Mouse (Mus musculus): ENCODE data around the gene Vax2.

The Vax2 gene

DNA sequence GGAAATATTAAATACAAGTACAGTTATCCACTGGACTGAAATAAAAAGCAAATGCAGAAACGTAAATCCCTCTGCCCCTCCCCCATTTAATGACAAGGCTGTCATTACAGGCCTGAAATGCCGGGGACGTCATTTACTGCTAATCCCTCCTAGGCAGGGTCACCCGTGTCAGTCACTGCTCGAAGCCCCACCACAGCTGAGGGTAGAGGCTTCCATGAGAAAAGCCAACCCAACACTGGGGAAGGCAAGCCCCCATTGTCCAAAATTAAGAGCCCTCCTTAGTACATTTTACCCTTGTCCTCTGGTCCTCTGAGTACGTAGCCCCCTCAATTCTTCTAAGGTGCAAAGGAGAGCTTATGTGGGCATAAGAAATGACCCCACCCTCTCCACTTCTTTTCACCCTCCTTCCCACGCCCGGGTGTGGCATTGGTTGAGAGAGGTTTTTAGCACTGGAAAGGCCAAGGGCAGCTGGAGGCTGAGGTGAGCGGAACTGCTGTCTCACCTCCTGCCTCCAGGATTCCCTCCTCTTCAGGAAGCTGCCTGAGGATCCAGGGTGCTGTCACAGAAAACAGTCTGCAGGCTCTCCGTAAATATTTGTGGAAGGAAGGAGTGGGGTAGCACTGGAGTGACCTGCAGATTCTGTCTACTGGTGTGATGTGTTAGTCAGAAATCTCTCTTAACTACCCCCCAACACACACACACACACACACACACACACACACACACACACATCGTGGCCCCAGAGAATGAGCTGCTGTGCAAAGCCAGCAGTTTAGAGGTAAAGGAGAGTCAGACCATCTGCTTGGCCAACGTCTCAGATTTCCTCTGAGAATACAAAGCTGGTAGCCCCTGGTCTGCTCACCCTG lies 2.4 kb downstream of the Vax2 start:
- DNase-seq = no peak

DNA sequence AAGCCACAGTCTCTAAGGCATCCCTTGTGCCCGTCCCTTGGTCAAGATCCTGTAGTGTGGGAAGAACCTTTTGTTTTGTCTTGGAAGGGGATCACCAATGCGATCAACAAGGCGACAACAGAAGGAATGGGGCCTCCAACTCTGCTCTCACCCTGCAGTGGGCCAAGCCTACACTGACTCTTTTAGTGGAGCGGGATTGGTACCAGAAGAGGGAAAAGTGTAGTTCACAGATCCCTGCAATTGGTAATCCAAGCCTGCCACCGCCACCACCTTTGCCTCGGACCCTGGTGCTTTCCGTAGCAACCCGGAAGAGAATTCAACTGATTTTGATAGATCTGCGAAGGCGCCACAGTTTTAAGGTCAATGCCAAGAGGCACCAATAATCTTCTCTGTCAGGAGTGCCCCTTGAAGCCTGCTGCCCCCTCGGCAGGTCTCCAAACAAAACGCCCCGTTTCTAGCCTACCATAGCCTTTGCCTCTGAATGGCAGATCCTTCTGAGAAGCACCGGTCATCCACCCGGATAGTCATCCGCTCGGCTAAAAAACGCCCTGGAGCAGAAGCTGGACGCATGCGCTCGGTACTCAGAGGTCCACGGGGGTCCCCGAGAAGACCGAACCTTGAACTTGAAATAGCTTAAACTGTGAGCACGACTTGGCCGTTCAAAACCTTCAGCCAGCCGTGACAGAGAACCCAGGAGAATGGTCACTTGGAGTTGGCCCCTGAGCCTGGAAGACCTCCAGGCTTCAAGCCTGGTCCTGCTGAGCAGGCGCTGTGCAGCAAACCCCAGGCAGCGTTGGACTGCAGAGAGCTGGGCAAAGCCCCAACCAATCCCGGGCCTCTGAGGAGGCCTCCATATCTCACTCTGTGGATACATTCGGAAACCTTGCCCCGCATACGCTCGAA lies 3.4 kb downstream of the Vax2 start:
- no peak for DNase-seq

DNA sequence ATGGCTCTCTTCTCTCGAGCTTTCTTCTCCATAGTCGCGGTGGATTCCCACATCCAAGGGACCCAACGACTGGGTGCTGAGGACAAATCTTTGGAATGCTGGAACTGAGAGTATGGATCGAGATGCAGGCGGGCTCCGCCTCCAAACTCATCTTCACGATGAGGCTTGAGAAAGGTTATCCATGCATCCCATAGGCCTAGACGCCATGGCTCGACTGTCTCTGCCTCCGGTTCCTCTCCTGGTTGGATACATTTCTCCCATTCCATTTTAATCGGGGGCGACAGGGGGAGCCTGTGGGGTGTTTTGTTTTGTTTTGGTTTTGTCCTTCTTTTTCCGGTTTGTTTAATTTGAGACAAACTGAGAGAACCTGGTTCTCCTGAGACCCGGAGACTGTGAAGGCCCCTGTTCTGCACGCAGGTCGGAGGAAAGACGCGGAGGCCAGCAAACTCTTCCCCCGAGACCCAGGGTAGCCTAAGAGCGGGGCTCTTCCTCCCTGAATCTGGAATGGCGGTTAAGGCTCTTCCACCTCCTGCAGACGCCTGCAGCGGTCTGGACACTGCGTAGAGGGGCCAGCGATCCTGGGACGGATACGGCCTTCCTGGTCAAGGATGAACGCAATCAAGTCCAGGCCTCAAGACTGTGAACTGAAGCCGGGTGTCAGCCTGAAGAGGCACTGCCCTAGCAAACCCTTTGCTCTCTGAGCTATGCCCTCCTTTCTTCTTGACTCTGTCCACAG lies 4.6 kb downstream of the Vax2 start:
- DNase-seq = no peak

DNA sequence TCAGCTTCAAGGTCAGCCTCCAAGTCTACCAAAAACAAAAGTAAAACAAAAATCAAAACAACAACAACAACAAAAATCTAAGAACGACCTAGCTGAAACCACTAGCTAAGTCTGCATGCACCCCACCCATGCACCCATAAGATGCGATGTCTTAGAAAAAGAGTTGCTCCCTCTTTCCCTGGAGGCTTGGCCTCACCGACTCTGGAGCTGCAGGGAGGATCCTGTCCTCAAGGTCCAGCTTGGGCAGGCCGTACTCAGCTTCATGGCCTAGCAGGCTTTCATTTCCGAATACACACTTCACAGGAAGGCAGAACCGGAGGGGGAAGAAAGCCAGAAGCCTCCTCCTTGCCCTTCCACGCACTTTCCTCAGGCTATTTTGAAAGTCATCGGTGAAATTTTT lies 6.0 kb downstream of the Vax2 start:
- DNase-seq = no peak

DNA sequence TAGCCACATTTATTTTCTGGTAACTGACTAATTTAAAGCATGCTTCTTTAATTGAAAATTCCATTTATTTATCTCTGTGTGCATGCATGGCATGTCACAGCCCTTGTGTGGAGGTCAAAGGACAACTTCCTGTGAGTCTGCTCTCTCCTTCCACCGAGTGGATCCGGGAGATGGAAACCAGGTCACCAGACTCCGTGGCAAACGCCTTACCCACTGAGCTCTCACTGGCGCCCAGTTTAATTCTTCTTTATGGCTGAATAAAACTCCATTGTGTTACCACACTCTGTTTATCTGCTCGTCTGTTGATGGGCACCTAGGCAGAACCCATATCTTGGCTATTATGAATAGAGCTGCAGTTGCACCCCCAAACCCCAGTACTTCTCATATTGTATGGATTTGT lies 11.5 kb downstream of the Vax2 start:
- DNase-seq = no peak

DNA sequence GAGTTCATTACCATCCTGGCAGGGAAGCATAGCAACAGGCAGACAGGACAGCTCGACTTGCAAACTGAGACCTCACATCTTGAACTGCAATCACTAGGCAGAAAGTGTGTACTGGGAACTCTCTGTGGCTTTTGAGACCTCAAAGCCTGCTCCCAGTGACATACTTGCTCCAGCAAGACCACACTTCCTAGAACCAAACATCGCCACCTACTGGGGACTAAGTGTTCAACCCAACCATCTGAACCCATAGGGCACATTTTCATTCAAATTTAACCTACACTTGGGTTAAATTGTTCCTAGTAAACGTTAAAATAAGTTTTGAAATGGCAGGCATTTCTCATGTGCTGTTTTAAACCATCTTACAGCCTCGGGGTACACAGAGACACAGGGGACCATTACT lies 16.1 kb downstream of the Vax2 start:
- no peak for DNase-seq

DNA sequence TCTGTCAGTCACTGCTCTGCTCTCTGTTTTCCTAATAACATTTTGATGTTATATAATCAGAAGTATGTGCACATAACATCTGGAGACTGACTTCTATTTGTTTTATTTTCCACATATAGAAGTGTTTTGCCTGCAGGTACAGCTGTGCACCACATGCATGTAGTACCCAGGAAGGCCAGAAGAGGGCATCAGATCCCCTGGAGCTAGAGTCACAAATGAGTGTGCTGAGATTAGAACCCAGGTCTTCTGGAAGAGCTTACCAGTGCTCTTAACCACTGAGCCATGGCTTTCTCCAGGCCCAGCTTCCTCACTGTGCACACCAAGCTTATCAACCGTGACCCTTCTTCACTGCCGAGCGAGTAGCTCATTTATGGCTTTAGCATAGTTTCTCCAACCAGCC lies 17.4 kb downstream of the Vax2 start:
- no peak for DNase-seq

DNA sequence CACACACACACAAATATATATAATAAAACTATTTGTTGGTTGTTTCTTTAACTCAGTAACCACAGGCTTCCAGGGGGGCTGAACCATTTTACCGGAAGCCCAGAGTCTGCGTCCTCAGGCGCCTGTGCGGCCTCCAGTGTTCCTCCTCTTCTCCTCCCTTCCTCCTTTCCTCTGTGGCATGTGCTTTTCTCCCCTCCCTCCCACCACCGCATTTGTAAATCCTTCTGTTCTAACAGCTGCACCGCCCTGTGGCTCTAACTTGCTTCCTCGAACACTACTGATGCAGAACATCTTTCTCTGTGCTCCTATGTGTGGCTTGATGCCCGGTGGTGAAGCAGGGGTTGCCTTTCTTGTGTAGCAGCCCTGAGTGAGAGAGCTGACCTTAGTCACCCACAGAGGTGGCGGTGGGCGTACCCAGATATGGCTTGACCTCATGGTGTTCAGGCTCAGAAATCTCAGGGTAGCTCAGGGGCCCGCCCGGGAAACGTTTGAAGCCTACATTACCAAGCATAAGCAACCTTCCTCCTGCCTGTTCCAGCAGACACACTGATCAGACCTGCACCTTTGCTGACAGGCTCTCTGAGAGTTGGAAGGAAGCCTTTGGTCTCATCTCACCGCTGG lies 18.4 kb downstream of the Vax2 start:
- no peak for DNase-seq

DNA sequence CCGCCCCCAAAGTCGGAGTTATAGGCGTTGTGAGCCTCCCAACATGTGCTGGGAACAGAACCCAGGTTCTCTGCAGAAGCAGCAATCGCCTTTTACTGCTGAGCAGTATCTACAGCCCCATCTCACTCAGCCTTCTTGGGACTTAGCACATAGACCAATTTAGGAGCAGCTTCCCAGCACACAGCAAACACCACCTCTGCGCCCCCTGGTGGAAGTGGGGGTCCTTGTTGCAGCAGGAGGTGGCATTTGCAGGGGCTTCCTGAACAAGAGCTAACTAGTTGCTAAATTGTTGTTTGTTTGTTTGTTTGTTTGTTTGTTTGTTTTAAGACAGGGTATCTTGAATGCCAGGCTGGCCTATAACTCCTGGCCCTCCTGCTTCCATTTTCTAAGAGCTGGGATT lies 20.1 kb downstream of the Vax2 start:
- peak; percentile 60 for DNase-seq

DNA sequence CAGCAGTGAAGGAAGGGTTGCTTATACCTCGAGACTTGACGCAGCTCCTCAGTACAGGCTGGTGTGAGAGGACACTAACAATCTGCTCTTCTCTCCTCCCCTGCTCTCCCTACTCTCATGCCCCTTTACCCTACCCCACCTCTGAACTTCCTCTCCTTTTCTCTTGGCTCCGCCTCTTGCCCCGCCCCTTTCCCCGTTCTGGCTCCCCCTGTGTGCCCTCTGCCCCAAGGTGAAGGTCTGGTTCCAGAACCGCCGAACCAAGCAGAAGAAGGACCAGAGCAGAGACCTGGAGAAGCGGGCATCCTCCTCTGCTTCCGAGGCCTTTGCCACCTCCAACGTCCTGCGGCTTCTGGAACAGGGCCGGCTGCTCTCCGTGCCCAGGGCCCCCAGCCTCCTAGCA lies 26.2 kb downstream of the Vax2 start:
- DNase-seq = no peak

DNA sequence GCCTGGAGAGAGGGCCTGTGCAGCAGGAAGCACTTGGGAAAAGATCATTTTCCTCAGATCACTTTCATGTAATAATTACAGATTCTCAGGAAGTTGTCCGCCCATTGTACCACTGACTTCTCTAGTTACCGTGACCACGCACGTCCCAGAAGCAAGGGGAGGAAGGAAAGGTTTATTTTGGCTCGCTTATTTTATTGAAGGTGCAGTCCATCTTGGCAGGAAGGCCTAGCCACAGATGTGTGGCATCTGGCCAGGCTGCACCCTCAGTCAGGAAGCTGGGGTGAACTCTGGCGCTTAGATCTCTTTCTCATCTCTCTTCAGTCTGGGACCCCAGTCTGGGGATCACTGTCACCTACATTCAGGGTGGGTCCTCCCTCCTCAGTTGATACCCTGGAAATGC lies 27.5 kb downstream of the Vax2 start:
- no peak for DNase-seq

DNA sequence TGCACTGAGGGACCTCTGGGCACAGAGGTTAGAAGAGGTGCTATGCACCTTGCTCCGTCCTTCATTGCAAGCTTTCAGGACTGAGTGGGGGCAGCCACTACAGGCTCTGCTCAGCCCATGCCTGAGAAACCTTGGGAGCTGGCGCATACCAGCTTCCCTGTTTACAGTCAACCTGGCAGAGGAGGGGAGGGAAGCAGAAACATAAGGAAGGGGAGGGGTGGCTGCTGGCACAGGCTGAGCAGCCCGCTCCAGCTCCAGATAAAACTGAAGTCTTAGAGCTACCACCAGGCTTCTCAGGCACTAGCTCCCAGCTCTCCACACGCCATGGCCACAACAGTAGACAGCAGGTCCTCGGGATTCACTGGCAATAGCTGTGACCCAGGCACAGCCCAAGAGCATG lies 31.7 kb downstream of the Vax2 start, which contains the start of gene Atp6v1b1:
Gene Atp6v1b1, plus strand, starts transcription at position 230 of the 400 bp plus-strand sequence.
- DNase-seq = no peak

DNA sequence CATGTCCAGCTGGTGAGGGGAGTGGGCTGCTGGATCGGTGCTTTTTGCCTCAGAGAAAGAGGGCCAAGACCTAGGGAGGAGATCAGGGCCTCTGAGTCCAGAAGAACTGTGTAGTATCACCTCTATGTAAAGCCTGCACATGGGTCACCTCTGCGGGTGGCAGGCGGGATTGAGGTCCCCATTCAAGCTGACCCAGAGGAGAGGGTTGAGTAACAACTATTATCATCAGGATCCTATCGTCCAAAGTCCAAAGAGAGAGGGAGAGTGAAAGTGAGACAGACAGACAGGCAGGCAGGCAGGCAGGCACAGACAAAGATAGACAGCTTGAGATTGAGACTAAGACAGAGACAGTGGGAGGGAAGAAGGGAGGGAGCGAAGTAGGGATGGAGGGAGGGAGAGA lies 32.1 kb downstream of the Vax2 start:
- DNase-seq = no peak

DNA sequence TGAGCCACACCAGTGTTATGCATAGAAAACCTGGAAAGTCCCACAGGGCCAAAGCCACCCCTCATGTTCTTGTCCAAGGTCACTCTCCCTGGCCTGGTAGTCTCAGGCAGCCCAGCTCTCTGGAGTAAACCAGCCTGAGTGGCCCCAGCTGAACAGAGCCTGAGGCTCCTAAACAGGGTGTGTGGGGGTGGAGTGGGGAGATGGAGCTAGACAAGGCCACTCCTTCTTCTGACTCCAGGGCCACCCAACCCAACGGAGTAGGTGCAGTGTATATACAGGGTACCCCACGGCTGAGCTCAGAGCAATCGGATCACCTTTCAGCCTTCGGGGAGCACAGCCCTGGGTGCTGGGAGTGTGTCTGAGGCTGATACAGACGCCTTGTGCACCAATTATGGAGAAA lies 33.1 kb downstream of the Vax2 start:
- DNase-seq = no peak

DNA sequence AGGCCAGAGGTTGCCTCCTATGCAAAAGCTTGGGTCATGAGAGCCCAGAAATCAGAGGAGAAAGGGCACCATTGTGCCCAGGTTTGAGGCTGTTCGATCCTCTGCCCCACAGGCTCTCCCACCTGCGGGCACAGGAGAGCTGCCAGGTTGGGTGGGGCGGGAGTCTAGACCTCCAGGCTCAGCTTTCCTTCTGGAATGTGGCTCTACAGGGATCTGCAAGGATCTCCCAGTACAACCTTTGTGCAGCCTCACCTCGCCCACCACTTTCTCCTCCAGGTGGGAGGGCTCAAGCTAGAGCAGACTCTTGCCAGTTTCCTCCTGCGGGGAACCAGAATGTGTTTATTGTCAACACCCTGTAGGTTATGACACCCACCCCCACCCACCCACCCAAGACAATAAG lies 33.5 kb downstream of the Vax2 start:
- no peak for DNase-seq

DNA sequence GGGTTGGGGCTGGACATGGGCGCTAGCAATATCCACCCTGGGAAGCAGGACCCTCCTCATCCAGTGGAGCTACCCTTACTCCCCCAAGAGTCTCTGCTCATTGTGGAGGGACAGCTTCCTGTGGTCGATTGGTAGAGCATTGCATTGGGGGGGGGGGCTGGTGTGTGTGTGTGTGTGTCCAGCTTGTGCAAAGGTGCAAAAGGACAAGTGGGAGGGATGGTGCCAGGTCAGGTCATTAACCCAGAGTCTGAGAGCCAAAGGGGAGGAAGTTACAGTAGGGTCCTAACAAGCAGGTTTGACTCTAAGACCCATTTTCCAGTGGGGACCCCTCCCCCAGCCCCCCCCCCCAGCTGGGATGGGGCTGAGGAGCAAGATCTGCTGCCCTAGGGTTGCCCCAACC lies 34.4 kb downstream of the Vax2 start:
- DNase-seq = no peak

DNA sequence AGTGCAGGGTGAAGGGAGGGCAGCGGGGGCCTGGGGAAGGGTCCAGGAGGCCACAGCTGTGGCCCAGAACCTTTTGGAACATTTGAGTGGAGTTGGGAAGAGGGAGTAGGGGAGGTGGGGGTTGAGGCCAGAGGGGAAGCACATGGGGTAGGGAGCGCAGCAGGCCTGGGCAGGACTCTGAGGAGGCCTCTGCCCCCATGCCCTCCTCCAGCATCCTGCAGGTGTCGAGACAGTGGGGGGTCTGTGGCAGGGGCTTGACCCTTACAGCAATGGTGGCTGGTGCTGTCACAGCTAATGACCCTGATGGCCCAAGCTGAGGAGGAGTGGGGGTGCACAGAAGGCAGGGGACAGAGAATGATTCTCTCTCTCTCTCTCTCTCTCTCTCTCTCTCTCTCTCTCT lies 38.2 kb downstream of the Vax2 start:
- DNase-seq = no peak

DNA sequence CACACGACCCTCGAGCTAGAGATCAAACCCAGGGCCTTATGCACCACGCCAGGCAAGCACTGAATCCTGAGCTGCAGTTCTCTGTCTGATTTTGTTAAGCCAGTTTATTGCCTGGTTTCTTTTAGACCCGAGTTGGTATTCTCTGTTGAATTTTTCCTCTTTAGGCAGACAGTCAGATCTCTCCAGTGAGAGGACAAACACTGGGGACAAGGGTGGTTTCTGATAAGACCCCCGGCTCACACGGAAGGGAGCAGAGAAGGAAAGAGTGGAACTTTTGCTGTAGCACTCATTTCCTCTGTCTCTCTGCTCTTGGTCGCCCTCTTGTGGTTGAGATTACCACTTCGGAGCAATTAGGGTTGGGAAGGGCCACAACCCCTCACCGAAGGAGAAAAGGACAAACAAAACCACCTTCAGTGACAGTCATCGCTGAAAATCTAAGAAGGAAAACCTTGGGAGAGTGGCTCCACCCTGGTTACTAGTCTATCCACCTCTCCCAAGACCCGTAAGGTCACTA lies 39.2 kb downstream of the Vax2 start:
- peak; percentile 70 for DNase-seq

DNA sequence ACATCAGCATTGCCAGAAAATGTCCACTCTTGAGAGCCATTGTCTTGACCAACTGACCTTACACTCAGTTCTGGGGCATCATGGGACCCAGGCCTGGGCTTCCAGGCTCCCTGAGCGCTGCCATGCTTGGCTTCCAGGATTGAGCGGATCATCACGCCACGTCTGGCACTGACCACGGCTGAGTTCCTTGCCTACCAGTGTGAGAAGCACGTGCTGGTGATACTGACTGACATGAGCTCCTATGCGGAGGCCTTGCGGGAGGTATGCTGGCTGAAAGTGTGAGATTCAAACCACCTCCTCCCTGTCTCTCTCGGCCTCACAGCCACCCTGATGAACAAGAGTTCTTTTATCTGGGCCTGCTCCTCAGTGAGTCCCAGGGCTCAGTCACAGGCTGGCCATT lies 45.0 kb downstream of the Vax2 start:
- no peak for DNase-seq

DNA sequence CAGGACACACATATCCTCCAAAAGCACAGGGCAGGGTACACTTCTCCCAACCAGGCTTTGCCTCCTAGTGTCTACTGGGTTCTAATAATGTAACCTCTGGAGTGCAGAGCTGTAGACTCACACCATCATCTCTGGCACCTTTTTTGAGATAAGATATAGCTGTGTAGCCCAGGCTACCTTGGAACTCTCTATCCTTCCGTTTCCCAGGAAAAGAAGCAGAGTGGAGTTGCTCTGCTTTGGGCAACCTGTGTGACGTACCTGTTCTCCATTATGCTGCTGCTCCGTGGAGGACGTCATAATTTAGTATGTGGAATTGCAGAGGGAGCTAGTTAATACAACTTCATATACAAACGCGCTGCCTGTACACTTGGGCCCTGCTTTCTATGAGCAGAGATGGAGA lies 51.3 kb downstream of the Vax2 start, which contains the start of gene Ankrd53:
Gene Ankrd53, plus strand, starts transcription at position 301 of the 400 bp plus-strand sequence.
- DNase-seq = no peak

DNA sequence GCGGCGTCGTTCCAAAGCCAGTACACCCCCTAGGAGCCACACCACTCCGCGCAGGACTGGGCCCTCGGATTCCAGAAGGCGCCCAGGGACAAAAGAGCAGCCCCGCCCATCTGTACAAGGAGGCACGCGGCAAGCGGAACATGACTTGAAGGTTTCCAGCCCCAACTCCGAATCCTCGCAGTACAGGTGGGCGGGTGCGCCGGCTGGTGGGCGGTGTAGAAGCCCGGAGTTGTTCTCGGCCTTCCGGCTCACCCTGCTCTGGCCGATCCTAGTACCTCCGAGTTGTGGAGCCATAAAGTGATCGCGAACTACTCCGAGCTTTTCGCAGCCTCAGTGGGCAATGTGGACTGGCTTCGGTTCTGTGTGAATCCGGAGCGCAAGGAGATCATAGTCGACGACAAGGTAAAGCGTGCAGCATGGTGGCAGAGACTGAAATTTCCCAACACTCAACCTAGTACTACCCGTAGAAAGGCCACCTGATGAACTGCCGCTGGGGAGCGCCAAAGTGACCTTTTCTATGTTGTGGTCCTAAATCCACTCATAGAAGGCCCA lies 51.9 kb downstream of the Vax2 start:
- DNase-seq = no peak

DNA sequence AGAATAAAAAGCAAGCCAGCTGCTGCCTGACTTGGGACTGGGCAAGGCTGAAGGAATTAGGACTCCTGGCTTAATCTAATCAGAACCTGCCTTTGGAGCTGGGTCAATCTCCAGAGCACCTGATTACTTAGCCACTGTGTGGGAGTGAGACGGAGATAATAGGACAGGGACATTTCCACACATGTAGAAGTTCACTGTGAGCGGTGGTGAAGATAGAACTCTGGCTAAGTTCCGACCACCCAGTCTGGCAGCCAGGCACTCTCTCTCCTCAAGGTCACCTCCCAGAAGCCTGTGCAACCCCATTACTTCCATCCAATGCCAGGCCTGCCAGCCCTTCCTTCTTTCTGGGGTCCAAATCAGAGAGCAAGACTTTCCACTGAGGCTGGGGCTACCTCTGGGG lies 55.9 kb downstream of the Vax2 start:
- no peak for DNase-seq
